In genomic region chr1:86456892-86457581, GRCm38 (mm10) we compare ENCODE assay signal across 25 mouse cellular contexts. TPM values are rescaled to one million over a fixed set of nuclear protein-coding genes. Genes with fewer than 3 reads are reported as not detected.
DNase-seq lines count a peak whose midpoint lies in the region; ATAC-seq and TF ChIP-seq lines count a peak whose summit lies in the region.
"Had no signal": no experiment of that assay in that cellular context is flagged by ENCODE, and none has a peak within 500 bp of the region (broad histone marks: within the 10 kb centered on the region; RNA-seq: fewer than 3 reads in every experiment).

No protein-coding gene starts in this region.

- H3K9ac ChIP-seq in intestine, postnatal 0 days (ENCODE audit: low read depth, low read length): 0 out of 2 replicates have a peak overlapping the region, but pooled peaks have one; percentile 3
- H3K9ac ChIP-seq in intestine, embryonic 15.5 days: no peak overlapping the region
- no peak overlapping the region for H3K9ac ChIP-seq in embryonic facial prominence, embryonic 14.5 days (ENCODE audit: low read depth, low read length)
- no peak overlapping the region for H3K9ac ChIP-seq in liver, embryonic 12.5 days
- no peak overlapping the region for H3K9ac ChIP-seq in stomach, embryonic 15.5 days

- no peaks in the 10 kb centered on the region for H3K27me3 ChIP-seq in intestine, postnatal 0 days (replicated peaks; ENCODE audit: control insufficient read depth, insufficient read depth, low read length)
- no peaks in the 10 kb centered on the region for H3K27me3 ChIP-seq in intestine, embryonic 15.5 days (replicated peaks)
- no peaks in the 10 kb centered on the region for H3K27me3 ChIP-seq in embryonic facial prominence, embryonic 14.5 days (replicated peaks; ENCODE audit: control insufficient read depth, insufficient read depth, low read length)
- H3K27me3 ChIP-seq in liver, embryonic 12.5 days (replicated peaks): no peaks in the 10 kb centered on the region
- no peaks in the 10 kb centered on the region for H3K27me3 ChIP-seq in stomach, embryonic 15.5 days (replicated peaks)

- WGBS in intestine, postnatal 0 days: 61% methylated on average over 13 of the region's 13 CpGs
- WGBS in intestine, embryonic 15.5 days: 51% methylated on average over 13 of the region's 13 CpGs
- WGBS in embryonic facial prominence, embryonic 14.5 days: 46% methylated on average over 13 of the region's 13 CpGs
- WGBS in liver, embryonic 12.5 days (ENCODE audit: insufficient replicate concordance): 38% methylated on average over 13 of the region's 13 CpGs
- 46% methylated on average over 13 of the region's 13 CpGs for WGBS in stomach, embryonic 15.5 days

- H3K4me2 ChIP-seq in intestine, postnatal 0 days (replicated peaks; ENCODE audit: low read depth): no peak overlapping the region
- H3K4me2 ChIP-seq in intestine, embryonic 15.5 days (replicated peaks): no peak overlapping the region
- H3K4me2 ChIP-seq in embryonic facial prominence, embryonic 14.5 days (ENCODE audit: low read depth, low read length): no peak overlapping the region
- H3K4me2 ChIP-seq in liver, embryonic 12.5 days: peak overlapping the region; percentile 30
- no peak overlapping the region for H3K4me2 ChIP-seq in stomach, embryonic 15.5 days

- H3K27ac ChIP-seq in intestine, postnatal 0 days (ENCODE audit: low read depth, low read length): no peak overlapping the region
- no peak overlapping the region for H3K27ac ChIP-seq in intestine, embryonic 15.5 days
- peak overlapping the region; percentile 35 for H3K27ac ChIP-seq in embryonic facial prominence, embryonic 14.5 days (replicated peaks; ENCODE audit: low read depth, low read length)
- H3K27ac ChIP-seq in liver, embryonic 12.5 days: no peak overlapping the region
- peak overlapping the region; percentile 41 for H3K27ac ChIP-seq in stomach, embryonic 15.5 days
- H3K27ac ChIP-seq: forebrain, embryonic 10.5 days; heart, embryonic 10.5 days had no signal

- intact Hi-C loops in left cerebral cortex, postnatal 25 days (cut with DNase I): no loop called here

- H3K36me3 ChIP-seq in intestine, postnatal 0 days (ENCODE audit: control insufficient read depth, insufficient read depth): no peaks in the 10 kb centered on the region
- no peaks in the 10 kb centered on the region for H3K36me3 ChIP-seq in intestine, embryonic 15.5 days
- no peaks in the 10 kb centered on the region for H3K36me3 ChIP-seq in embryonic facial prominence, embryonic 14.5 days (ENCODE audit: control insufficient read depth, insufficient read depth, low read length)
- no peaks in the 10 kb centered on the region for H3K36me3 ChIP-seq in liver, embryonic 12.5 days
- H3K36me3 ChIP-seq in stomach, embryonic 15.5 days: no peaks in the 10 kb centered on the region
- H3K36me3 ChIP-seq: forebrain, embryonic 10.5 days; heart, embryonic 10.5 days had no signal

- DNase-seq in embryonic facial prominence, embryonic 14.5 days (ENCODE audit: low spot score): peak; percentile 54
- no peak for DNase-seq in frontal cortex, postnatal 14 days (ENCODE audit: low spot score in 2 of 2)
- DNase-seq in left cerebral cortex, postnatal 25 days (ENCODE audit: low spot score in 2 of 2): no peak
- DNase-seq in thymus, postnatal 36 days: no peak
- DNase-seq: adrenal gland, postnatal 25 days; B cell, adult 2 months; cerebellum, postnatal 10 days; gastrocnemius, postnatal 14 days; heart, postnatal 36 days; kidney, postnatal 10 days; layer of hippocampus, adult 9-11 months; right cerebral cortex, adult 18-20 months had no signal

- no peak for TF ChIP-seq CTCF in intestine, postnatal 0 days (IDR thresholded peaks at IDR 0.05; ENCODE audit: low read depth)

- no peaks in the 10 kb centered on the region for H3K4me1 ChIP-seq in intestine, postnatal 0 days (replicated peaks; ENCODE audit: control insufficient read depth, insufficient read depth, low read length)
- no peaks in the 10 kb centered on the region for H3K4me1 ChIP-seq in intestine, embryonic 15.5 days (replicated peaks)
- H3K4me1 ChIP-seq in embryonic facial prominence, embryonic 14.5 days (ENCODE audit: control insufficient read depth, insufficient read depth, low read length): no peaks in the 10 kb centered on the region
- H3K4me1 ChIP-seq in liver, embryonic 12.5 days: peaks cover 7% of the 10 kb centered on the region
- H3K4me1 ChIP-seq in stomach, embryonic 15.5 days: no peaks in the 10 kb centered on the region
- H3K4me1 ChIP-seq: heart, embryonic 10.5 days had no signal

- no peak for ATAC-seq in intestine, postnatal 0 days
- ATAC-seq in intestine, embryonic 15.5 days: no peak
- ATAC-seq in embryonic facial prominence, embryonic 14.5 days (ENCODE audit: low read depth): peak; percentile 66; the same call in 1 of the 2 replicates
- no peak for ATAC-seq in liver, embryonic 12.5 days
- ATAC-seq in stomach, embryonic 15.5 days (ENCODE audit: insufficient read depth, low FRiP score, low read depth): no peak
- ATAC-seq: inflammation-experienced regulatory T-cells, adult 6 months had no signal

- no peak overlapping the region for H3K4me3 ChIP-seq in intestine, postnatal 0 days (ENCODE audit: low read depth, low read length)
- H3K4me3 ChIP-seq in intestine, embryonic 15.5 days (replicated peaks): no peak overlapping the region
- no peak overlapping the region for H3K4me3 ChIP-seq in embryonic facial prominence, embryonic 14.5 days (ENCODE audit: low read depth, low read length)
- no peak overlapping the region for H3K4me3 ChIP-seq in liver, embryonic 12.5 days
- no peak overlapping the region for H3K4me3 ChIP-seq in stomach, embryonic 15.5 days (replicated peaks)
- H3K4me3 ChIP-seq: forebrain, embryonic 10.5 days; heart, embryonic 10.5 days had no signal

- no peaks in the 10 kb centered on the region for H3K9me3 ChIP-seq in intestine, postnatal 0 days (ENCODE audit: control insufficient read depth)
- no peaks in the 10 kb centered on the region for H3K9me3 ChIP-seq in intestine, embryonic 15.5 days
- no peaks in the 10 kb centered on the region for H3K9me3 ChIP-seq in embryonic facial prominence, embryonic 14.5 days (ENCODE audit: control insufficient read depth, low read length)
- H3K9me3 ChIP-seq in liver, embryonic 12.5 days (replicated peaks): no peaks in the 10 kb centered on the region
- H3K9me3 ChIP-seq in stomach, embryonic 15.5 days: no peaks in the 10 kb centered on the region
- H3K9me3 ChIP-seq: heart, embryonic 10.5 days had no signal

RNA-seq across cellular contexts. Expression of gene Tex44, which starts 30.9 kb away (rescaled TPM):
- not detected in 2 replicates for polyA plus RNA-seq in intestine, postnatal 0 days (2015; fragmentation: Nextera tagmentation; extraction: Ambion mirVana)
- not detected in 2 replicates for polyA plus RNA-seq in intestine, embryonic 15.5 days (2015; fragmentation: Nextera tagmentation; extraction: Ambion mirVana)
- not detected in 2 replicates for polyA plus RNA-seq in embryonic facial prominence, embryonic 14.5 days (2014; fragmentation: Nextera tagmentation; extraction: Ambion mirVana)
- not detected in 2 replicates for polyA plus RNA-seq in liver, embryonic 12.5 days (2016; fragmentation: Nextera tagmentation; extraction: Ambion mirVana)
- not detected in 2 replicates for polyA plus RNA-seq in stomach, embryonic 15.5 days (2015; fragmentation: Nextera tagmentation; extraction: Ambion mirVana)
- not detected for total RNA-seq in left cerebral cortex, postnatal 25 days (2021)
- total RNA-seq: adrenal gland, postnatal 25 days; gastrocnemius, postnatal 14 days; heart, postnatal 36 days; MEL; neutrophil, adult 5-6 weeks had no signal
- polyA plus RNA-seq: embryonic facial prominence, embryonic 11.5 days; forebrain, embryonic 10.5 days; heart, embryonic 10.5 days; inflammation-experienced regulatory T-cells, adult 6 months; lung, embryonic 16.5 days; spleen, adult 2 months; urinary bladder, adult 2 months had no signal

RNA-seq across cellular contexts. Expression of gene Nmur1, which starts 31.0 kb away (rescaled TPM):
- polyA plus RNA-seq in intestine, postnatal 0 days (2015; fragmentation: Nextera tagmentation; extraction: Ambion mirVana): 4.3 and 4.5 TPM in 2 replicates
- polyA plus RNA-seq in intestine, embryonic 15.5 days (2015; fragmentation: Nextera tagmentation; extraction: Ambion mirVana): 0.27 and 0.36 TPM in 2 replicates
- polyA plus RNA-seq in embryonic facial prominence, embryonic 14.5 days (2014; fragmentation: Nextera tagmentation; extraction: Ambion mirVana): not detected in 2 replicates
- polyA plus RNA-seq in liver, embryonic 12.5 days (2016; fragmentation: Nextera tagmentation; extraction: Ambion mirVana): 0.19 TPM in 1 of 2 replicates, not detected in the other
- not detected in 2 replicates for polyA plus RNA-seq in stomach, embryonic 15.5 days (2015; fragmentation: Nextera tagmentation; extraction: Ambion mirVana)
- not detected for total RNA-seq in left cerebral cortex, postnatal 25 days (2021)
- total RNA-seq: adrenal gland, postnatal 25 days; gastrocnemius, postnatal 14 days; heart, postnatal 36 days; MEL; neutrophil, adult 5-6 weeks had no signal
- polyA plus RNA-seq: embryonic facial prominence, embryonic 11.5 days had no signal

Comparison
In these comparisons a context has a peak if more than half of its experiments do, and no peak if none do; other contexts are left out.
1. H3K27ac ChIP-seq: peak in embryonic facial prominence, embryonic 14.5 days (single experiment) and stomach, embryonic 15.5 days (single experiment); none in intestine, postnatal 0 days (single experiment), intestine, embryonic 15.5 days (single experiment) and liver, embryonic 12.5 days (single experiment).